In genomic region chr13:104789663-104790062, GRCm38 (mm10) we compare ENCODE assay signal across 8 mouse cellular contexts. TPM values are rescaled to one million over a fixed set of nuclear protein-coding genes. Genes with fewer than 3 reads are reported as not detected.
DNase-seq lines count a peak whose midpoint lies in the region; ATAC-seq and TF ChIP-seq lines count a peak whose summit lies in the region.

No protein-coding gene starts in this region.

- H3K27me3 ChIP-seq in thymus, adult 2 months (ENCODE audit: control insufficient read depth, insufficient read depth, low read length) = no peaks in the 10 kb centered on the region
- H3K27me3 ChIP-seq in midbrain, embryonic 14.5 days (ENCODE audit: control insufficient read depth, insufficient read depth, low read length) = no peaks in the 10 kb centered on the region

- H3K4me3 ChIP-seq in thymus, adult 2 months (ENCODE audit: control insufficient read depth, insufficient read depth, low read length) = no peak overlapping the region
- no peak overlapping the region for H3K4me3 ChIP-seq in midbrain, embryonic 14.5 days (replicated peaks; ENCODE audit: low read depth, low read length)

- TF ChIP-seq CTCF in thymus, adult 2 months (IDR thresholded peaks at IDR 0.05; ENCODE audit: borderline replicate concordance, control insufficient read depth, extremely low read depth, insufficient read depth, low read length, poor library complexity) = no peak

- peak; percentile 72; the same call in 1 of the 2 replicates for ATAC-seq in midbrain, embryonic 14.5 days (ENCODE audit: low FRiP score, low TSS enrichment)

- H3K9ac ChIP-seq in midbrain, embryonic 14.5 days (replicated peaks; ENCODE audit: low read length) = no peak overlapping the region

- peak; percentile 34 to 63 for DNase-seq in heart, adult 18-20 months
- DNase-seq in heart, adult 11 months = no peak
- peak; percentile 27 for DNase-seq in thymus, adult 2 months
- DNase-seq in thymus, postnatal 36 days = no peak
- peak; percentile 12 to 56 for DNase-seq in cerebellum, postnatal 36 days
- peak; percentile 79 for DNase-seq in induced T-regulatory cell, adult 2 months (ENCODE audit: low read depth)
- peak; percentile 85 for DNase-seq in midbrain, embryonic 14.5 days
- no peak for DNase-seq in testis, postnatal 10 days (ENCODE audit: low spot score)

- H3K4me1 ChIP-seq in thymus, adult 2 months (replicated peaks; ENCODE audit: control insufficient read depth, insufficient read depth, low read length) = no peaks in the 10 kb centered on the region
- H3K4me1 ChIP-seq in midbrain, embryonic 14.5 days (ENCODE audit: control insufficient read depth, insufficient read depth, low read length) = no peaks in the 10 kb centered on the region

- H3K36me3 ChIP-seq in thymus, adult 2 months (ENCODE audit: control insufficient read depth, insufficient read depth, low read length) = peaks cover 3% of the 10 kb centered on the region; the same call in 1 of the 2 replicates
- peaks cover 20% of the 10 kb centered on the region for H3K36me3 ChIP-seq in midbrain, embryonic 14.5 days (ENCODE audit: control insufficient read depth, insufficient read depth, low read length)

- H3K9me3 ChIP-seq in midbrain, embryonic 14.5 days (ENCODE audit: control insufficient read depth, low read length) = no peaks in the 10 kb centered on the region

- no peak overlapping the region for H3K27ac ChIP-seq in thymus, adult 2 months (ENCODE audit: control insufficient read depth, insufficient read depth, low read length)
- no peak overlapping the region for H3K27ac ChIP-seq in midbrain, embryonic 14.5 days (replicated peaks; ENCODE audit: low read depth, low read length)

- WGBS in thymus, adult 2 months = 8% methylated on average over 2 of the region's 2 CpGs
- WGBS in midbrain, embryonic 14.5 days = 18% methylated on average over 2 of the region's 2 CpGs

- no peak overlapping the region for H3K4me2 ChIP-seq in midbrain, embryonic 14.5 days (ENCODE audit: low read length)

- no peak for TF ChIP-seq POLR2A in thymus, adult 2 months (IDR thresholded peaks at IDR 0.05; ENCODE audit: control insufficient read depth, extremely low read depth, insufficient read depth, low read length, poor library complexity)

RNA-seq across cellular contexts. Expression of gene Srek1ip1, which starts 2.6 kb away (rescaled TPM):
- total RNA-seq in heart, adult 18-20 months (2021) = 10 to 100 TPM; 19.9 to 24.1 TPM
- polyA plus RNA-seq in thymus, adult 2 months (2012; rRNA removed) = 10.9 and 12.9 TPM in 2 replicates
- polyA plus RNA-seq in midbrain, embryonic 14.5 days (2014; fragmentation: Nextera tagmentation; extraction: Ambion mirVana) = 16.5 and 17.3 TPM in 2 replicates

RNA-seq across cellular contexts. Expression of gene Cwc27, which starts 27.3 kb away (rescaled TPM):
- total RNA-seq in heart, adult 18-20 months (2021) = 10 to 100 TPM; 12.9 to 17.3 TPM
- polyA plus RNA-seq in thymus, adult 2 months (2012; rRNA removed) = 2.8 and 4.6 TPM in 2 replicates
- polyA plus RNA-seq in midbrain, embryonic 14.5 days (2014; fragmentation: Nextera tagmentation; extraction: Ambion mirVana) = 24.0 and 26.5 TPM in 2 replicates

Comparison
In these comparisons a context has a peak if more than half of its experiments do, and no peak if none do; other contexts are left out.
1. DNase-seq: peak in heart, adult 18-20 months (2 of 2), thymus, adult 2 months (single experiment), cerebellum, postnatal 36 days (2 of 2), induced T-regulatory cell, adult 2 months (single experiment) and midbrain, embryonic 14.5 days (single experiment); none in heart, adult 11 months (single experiment), thymus, postnatal 36 days (0 of 2) and testis, postnatal 10 days (single experiment).